Mouse (Mus musculus) forebrain, embryonic 11.5 days (tissue): ENCODE measurements around the gene Csk. TPM values are rescaled to one million over a fixed set of nuclear protein-coding genes. Genes with fewer than 3 reads are reported as not detected.

Experiments
- ATAC-seq: fragments of 200-750 bp; cut with Nextera tagmentation; replicated peaks from 2 replicates; pipeline ENCODE4 v1.8.0; 2017; ENCODE audit warnings: moderate TSS enrichment; ENCODE audit not compliant: low FRiP score
- DNase-seq: peaks from one replicate; pipeline ENCODE4 v3.0.0-alpha.2; 2017; ENCODE audit warnings: low spot score
- H3K27ac ChIP-seq: fragments of 300-500 bp; sonication (generic); 2 replicates; pipeline ENCODE4 v1.5.1; 2014; ENCODE audit warnings: low read depth, low read length
- H3K27me3 ChIP-seq: fragments of 300-500 bp; sonication (generic); 2 replicates; pipeline ENCODE4 v1.6.1; 2014; ENCODE audit warnings: mild to moderate bottlenecking, low read length, mixed read lengths; ENCODE audit not compliant: control insufficient read depth, insufficient read depth
- H3K36me3 ChIP-seq: fragments of 300-500 bp; sonication (generic); 2 replicates; pipeline ENCODE4 v1.6.1; 2014; ENCODE audit warnings: mild to moderate bottlenecking, low read length, moderate library complexity, mixed read lengths; ENCODE audit not compliant: control insufficient read depth, insufficient read depth
- H3K4me1 ChIP-seq: fragments of 300-500 bp; sonication (generic); replicated peaks from 2 replicates; pipeline ENCODE4 v1.6.1; 2014; ENCODE audit warnings: low read length, mixed read lengths; ENCODE audit not compliant: control insufficient read depth, insufficient read depth
- H3K4me2 ChIP-seq: fragments of 300-500 bp; sonication (generic); 2 replicates; pipeline ENCODE4 v1.6.1; 2014; ENCODE audit warnings: low read depth, mild to moderate bottlenecking, low read length, moderate library complexity, mixed read lengths; ENCODE audit not compliant: severe bottlenecking
- H3K4me3 ChIP-seq: fragments of 300-500 bp; sonication (generic); 2 replicates; pipeline ENCODE4 v1.5.1; 2014; ENCODE audit warnings: low read depth, low read length
- H3K9ac ChIP-seq: fragments of 300-500 bp; sonication (generic); 2 replicates; pipeline ENCODE4 v1.6.1; 2014; ENCODE audit warnings: low read length
- H3K9me3 ChIP-seq: fragments of 300-500 bp; sonication (generic); 2 replicates; pipeline ENCODE4 v1.6.1; 2016; ENCODE audit warnings: low read length, mixed read lengths; ENCODE audit not compliant: control insufficient read depth
- WGBS: fragments of 180-500 bp; shearing (Covaris S2); extraction: QIAGEN DNeasy Blood & Tissue Kit; methylation state at CpG from one replicate; pipeline ENCODE4 v1.1.7; 2014; 5-methylcytosine and 5-hydroxymethylcytosine counted together
- polyA plus RNA-seq: library from polyadenylated mRNA; unstranded; fragments of >200 nt; fragmentation: Nextera tagmentation; extraction: Ambion mirVana; gene quantifications from 2 replicates; pipeline ENCODE4 v1.2.1, GENCODE M21; 2014

Gene Csk
- polyA plus RNA-seq, 1 experiment from 2014 or later = 32.9 TPM

GRCm38 (mm10) chr9:57598851-57599563 is 54.4 kb downstream of the Csk start:
- no peak overlapping the region for H3K4me2 ChIP-seq
- H3K9me3 ChIP-seq = no peaks in the 10 kb centered on the region
- H3K36me3 ChIP-seq = no peaks in the 10 kb centered on the region
- no peak for DNase-seq
- H3K27me3 ChIP-seq = no peaks in the 10 kb centered on the region
- peaks cover 14% of the 10 kb centered on the region for H3K4me1 ChIP-seq
- H3K4me3 ChIP-seq = no peak overlapping the region
- 38% methylated on average over 8 of the region's 8 CpGs for WGBS
- 0 out of 2 replicates have a peak, but pooled peaks have one; percentile 36 for ATAC-seq
- H3K27ac ChIP-seq = no peak overlapping the region
- peak overlapping the region; percentile 5; the same call in 1 of the 2 replicates for H3K9ac ChIP-seq

- DNase-seq (no peak), ATAC-seq (no peak)
- Histone ChIP-seq H3K36me3 (no peaks in the 10 kb centered on the region; the same call in 1 of the 2 replicates), H3K9ac (no peak overlapping the region), H3K4me2 (no peak overlapping the region), H3K27ac (no peak overlapping the region), H3K4me1 (peaks cover 14% of the 10 kb centered on the region), H3K27me3 (no peaks in the 10 kb centered on the region), H3K9me3 (no peaks in the 10 kb centered on the region), H3K4me3 (no peak overlapping the region)
- 29% methylated on average over 4 of the region's 4 CpGs for WGBS
Measured at GRCm38 (mm10) chr9:57597929-57598382, 55.5 kb downstream of the Csk start.

GRCm38 (mm10) chr9:57597265-57597664 is 56.2 kb downstream of the Csk start:
- 90% methylated on average over 8 of the region's 8 CpGs for WGBS
- Histone ChIP-seq H3K4me3 (no peak overlapping the region), H3K27ac (no peak overlapping the region), H3K4me1 (peaks cover 14% of the 10 kb centered on the region), H3K36me3 (no peaks in the 10 kb centered on the region; the same call in 1 of the 2 replicates), H3K9me3 (no peaks in the 10 kb centered on the region), H3K9ac (no peak overlapping the region), H3K27me3 (no peaks in the 10 kb centered on the region), H3K4me2 (no peak overlapping the region)
- ATAC-seq (no peak), DNase-seq (no peak)

- H3K4me2 ChIP-seq = no peak overlapping the region
- ATAC-seq (no peak), DNase-seq (no peak)
- peaks cover 2% of the 10 kb centered on the region for H3K4me1 ChIP-seq
- no peaks in the 10 kb centered on the region for H3K27me3 ChIP-seq
- WGBS = 83% methylated on average over 9 of the region's 9 CpGs
- no peaks in the 10 kb centered on the region for H3K9me3 ChIP-seq
- H3K4me3 ChIP-seq = no peak overlapping the region
- H3K9ac ChIP-seq = no peak overlapping the region
- no peak overlapping the region for H3K27ac ChIP-seq
- no peaks in the 10 kb centered on the region; the same call in 1 of the 2 replicates for H3K36me3 ChIP-seq
Measured at GRCm38 (mm10) chr9:57594174-57594509, 59.3 kb downstream of the Csk start.

- ATAC-seq (no peak), DNase-seq (no peak)
- Histone ChIP-seq H3K9me3 (no peaks in the 10 kb centered on the region), H3K4me1 (no peaks in the 10 kb centered on the region; the same call in 1 of the 2 replicates), H3K27me3 (no peaks in the 10 kb centered on the region), H3K4me2 (no peak overlapping the region), H3K9ac (no peak overlapping the region), H3K4me3 (no peak overlapping the region), H3K27ac (no peak overlapping the region), H3K36me3 (no peaks in the 10 kb centered on the region; the same call in 1 of the 2 replicates)
- WGBS = 60% methylated on average over 12 of the region's 12 CpGs
Measured at GRCm38 (mm10) chr9:57593454-57594173, 59.8 kb downstream of the Csk start.

GRCm38 (mm10) chr9:57590726-57591125 is 62.7 kb downstream of the Csk start:
- Histone ChIP-seq H3K4me3 (no peak overlapping the region), H3K4me1 (no peaks in the 10 kb centered on the region; the same call in 1 of the 2 replicates), H3K9ac (no peak overlapping the region), H3K27me3 (no peaks in the 10 kb centered on the region), H3K9me3 (no peaks in the 10 kb centered on the region), H3K36me3 (no peaks in the 10 kb centered on the region; the same call in 1 of the 2 replicates), H3K4me2 (no peak overlapping the region; the same call in 1 of the 2 replicates), H3K27ac (no peak overlapping the region)
- no peak for ATAC-seq
- DNase-seq = no peak
- 32% methylated on average over 5 of the region's 5 CpGs for WGBS

GRCm38 (mm10) chr9:57589224-57590126 is 64.0 kb downstream of the Csk start, which contains the start of gene Ulk3:
Gene Ulk3, plus strand, starts transcription at chr9:57589452.
- Histone ChIP-seq H3K4me2 (peak within 1 kb of the TSS; percentile 97), H3K36me3 (no peaks in the 10 kb centered on the region; the same call in 1 of the 2 replicates), H3K4me1 (no peaks in the 10 kb centered on the region; the same call in 1 of the 2 replicates), H3K27me3 (no peaks in the 10 kb centered on the region), H3K4me3 (peak within 1 kb of the TSS; percentile 73), H3K27ac (0 out of 2 replicates have a peak within 1 kb of the TSS, but pooled peaks have one; percentile 37), H3K9me3 (no peaks in the 10 kb centered on the region), H3K9ac (peak within 1 kb of the TSS; percentile 79)
- ATAC-seq (peak; percentile 89), DNase-seq (peak; percentile 88)
- under 1% methylated on average over 58 of the region's 58 CpGs for WGBS

GRCm38 (mm10) chr9:57584991-57585390 is 68.4 kb downstream of the Csk start:
- Histone ChIP-seq H3K27ac (no peak overlapping the region), H3K4me3 (no peak overlapping the region), H3K27me3 (no peaks in the 10 kb centered on the region), H3K9ac (no peak overlapping the region), H3K9me3 (no peaks in the 10 kb centered on the region), H3K4me2 (no peak overlapping the region), H3K4me1 (no peaks in the 10 kb centered on the region), H3K36me3 (peaks cover 12% of the 10 kb centered on the region)
- WGBS = 81% methylated on average over 3 of the region's 3 CpGs
- no peak for DNase-seq
- no peak for ATAC-seq
